Mouse (Mus musculus) left cerebral cortex, postnatal 4 days (tissue): ENCODE measurements at regions not wholly inside any gene's neighbourhood (a gene's known extent, or its start where the extent isn't known, plus 50 kb on each side); places are given as distances from the start of the nearest gene placed in this dataset.

Source experiments
- DNase-seq: peaks from one replicate; pipeline ENCODE4 v3.0.0-alpha.2; 2022
- intact Hi-C: fragments of 180-260 bp; cut with DNase I; formaldehyde crosslinking; loops from one replicate; pipeline ENCODE4 v1.15.1; 2025

- DNase-seq, result peak; percentile 28
- intact Hi-C loops, result no loop called here
Measured at GRCm38 (mm10) chr19:26465228-26465627, 139.6 kb upstream of the Smarca2 start.

GRCm38 (mm10) chr19:26466244-26466643, 138.6 kb upstream of the Smarca2 start:
- intact Hi-C loops, result no loop called here
- peak; percentile 17 for DNase-seq

GRCm38 (mm10) chr19:26467179-26467651, 137.6 kb upstream of the Smarca2 start:
- intact Hi-C loops, result no loop called here
- DNase-seq, result no peak

GRCm38 (mm10) chr19:26472659-26473058, 132.2 kb upstream of the Smarca2 start:
- intact Hi-C loops, result no loop called here
- no peak for DNase-seq

GRCm38 (mm10) chr19:26473211-26473610, 131.6 kb upstream of the Smarca2 start:
- DNase-seq, result no peak
- intact Hi-C loops, result no loop called here

- intact Hi-C loops, result no loop called here
- DNase-seq, result no peak
Measured at GRCm38 (mm10) chr19:26475197-26475596, 129.7 kb upstream of the Smarca2 start.

GRCm38 (mm10) chr19:26475754-26476153, 129.1 kb upstream of the Smarca2 start:
- intact Hi-C loops, result no loop called here
- no peak for DNase-seq

- intact Hi-C loops, result no loop called here
- DNase-seq, result no peak
Measured at GRCm38 (mm10) chr19:26478055-26478737, 126.7 kb upstream of the Smarca2 start.

GRCm38 (mm10) chr19:26484322-26484721, 120.5 kb upstream of the Smarca2 start:
- DNase-seq, result no peak
- intact Hi-C loops, result no loop called here

- intact Hi-C loops, result no loop called here
Measured at GRCm38 (mm10) chr19:26492806-26493205, 112.0 kb upstream of the Smarca2 start.

GRCm38 (mm10) chr19:26501064-26501463, 103.8 kb upstream of the Smarca2 start:
- DNase-seq, result no peak
- intact Hi-C loops, result no loop called here

More at GRCm38 (mm10) chr19:26492806-26493205, 112.0 kb upstream of the Smarca2 start:
- no peak for DNase-seq

GRCm38 (mm10) chr19:26504027-26504426, 100.8 kb upstream of the Smarca2 start:
- intact Hi-C loops, result no loop called here
- DNase-seq, result no peak

GRCm38 (mm10) chr19:26506802-26507201, 98.0 kb upstream of the Smarca2 start:
- intact Hi-C loops, result no loop called here
- no peak for DNase-seq

GRCm38 (mm10) chr19:26507986-26508385, 96.9 kb upstream of the Smarca2 start:
- DNase-seq, result no peak
- intact Hi-C loops, result no loop called here

- intact Hi-C loops, result no loop called here
- DNase-seq, result peak; percentile 17
Measured at GRCm38 (mm10) chr19:26508616-26509015, 96.2 kb upstream of the Smarca2 start.

GRCm38 (mm10) chr19:26509240-26509639, 95.6 kb upstream of the Smarca2 start:
- DNase-seq, result no peak
- intact Hi-C loops, result no loop called here

- intact Hi-C loops, result no loop called here
- no peak for DNase-seq
Measured at GRCm38 (mm10) chr19:26510185-26510584, 94.7 kb upstream of the Smarca2 start.

- DNase-seq, result no peak
- intact Hi-C loops, result no loop called here
Measured at GRCm38 (mm10) chr19:26510887-26511286, 94.0 kb upstream of the Smarca2 start.

GRCm38 (mm10) chr19:26511756-26512155, 93.1 kb upstream of the Smarca2 start:
- DNase-seq, result no peak

GRCm38 (mm10) chr19:26524583-26524982, 80.3 kb upstream of the Smarca2 start:
- intact Hi-C loops, result no loop called here
- no peak for DNase-seq

More at GRCm38 (mm10) chr19:26511756-26512155, 93.1 kb upstream of the Smarca2 start:
- intact Hi-C loops, result no loop called here

- intact Hi-C loops, result no loop called here
Measured at GRCm38 (mm10) chr19:26531390-26531789, 73.5 kb upstream of the Smarca2 start.

GRCm38 (mm10) chr19:26532509-26532908, 72.3 kb upstream of the Smarca2 start:
- DNase-seq, result no peak
- intact Hi-C loops, result no loop called here

More at GRCm38 (mm10) chr19:26531390-26531789, 73.5 kb upstream of the Smarca2 start:
- no peak for DNase-seq

- intact Hi-C loops, result no loop called here
- DNase-seq, result peak; percentile 18
Measured at GRCm38 (mm10) chr19:26545671-26546070, 59.2 kb upstream of the Smarca2 start.
